Mouse (Mus musculus) heart, embryonic 13.5 days (tissue): ENCODE results near the gene Ccdc12. TPM values are rescaled to one million over a fixed set of nuclear protein-coding genes. Genes with fewer than 3 reads are reported as not detected.

Source experiments
- ATAC-seq: fragments of 200-750 bp; cut with Nextera tagmentation; 2 replicates; pipeline ENCODE4 v1.8.0; 2017; ENCODE audit warnings: moderate TSS enrichment; ENCODE audit not compliant: insufficient number of reproducible peaks, low FRiP score, low TSS enrichment; ENCODE audit errors: extremely low read depth
- H3K27ac ChIP-seq: fragments of 300-500 bp; sonication (generic); replicated peaks from 2 replicates; pipeline ENCODE4 v1.5.1; 2015; ENCODE audit warnings: moderate library complexity, mild to moderate bottlenecking, inconsistent platforms
- H3K27me3 ChIP-seq: fragments of 300-500 bp; sonication (generic); replicated peaks from 2 replicates; pipeline ENCODE4 v1.6.1; 2015; ENCODE audit warnings: mild to moderate bottlenecking, inconsistent platforms
- H3K36me3 ChIP-seq: fragments of 300-500 bp; sonication (generic); 2 replicates; pipeline ENCODE4 v1.6.1; 2015; ENCODE audit warnings: mild to moderate bottlenecking, inconsistent platforms
- H3K4me1 ChIP-seq: fragments of 300-500 bp; sonication (generic); 2 replicates; pipeline ENCODE4 v1.6.1; 2015; ENCODE audit warnings: inconsistent platforms
- H3K4me2 ChIP-seq: fragments of 300-500 bp; sonication (generic); 2 replicates; pipeline ENCODE4 v1.6.1; 2015; ENCODE audit warnings: inconsistent platforms, mild to moderate bottlenecking, moderate library complexity
- H3K4me3 ChIP-seq: fragments of 300-500 bp; sonication (generic); 2 replicates; pipeline ENCODE4 v1.5.1; 2015; ENCODE audit warnings: moderate library complexity, mild to moderate bottlenecking, inconsistent platforms
- H3K9ac ChIP-seq: fragments of 300-500 bp; sonication (generic); 2 replicates; pipeline ENCODE4 v1.6.1; 2015; ENCODE audit warnings: inconsistent platforms, mild to moderate bottlenecking, moderate library complexity
- H3K9me3 ChIP-seq: fragments of 300-500 bp; sonication (generic); 2 replicates; pipeline ENCODE4 v1.6.1; 2016; ENCODE audit warnings: inconsistent platforms
- WGBS: fragments of 180-500 bp; shearing (Covaris S2); methylation state at CpG from one replicate; pipeline ENCODE4 v1.1.7; 2015; ENCODE audit warnings: mixed read lengths; 5-methylcytosine and 5-hydroxymethylcytosine counted together
- polyA plus RNA-seq: library from polyadenylated mRNA; unstranded; fragments of >200 nt; fragmentation: Nextera tagmentation; extraction: Ambion mirVana; gene quantifications from 2 replicates; pipeline ENCODE4 v1.2.1, GENCODE M21; 2015

Gene Ccdc12
- polyA plus RNA-seq, 1 experiment from 2014 or later, result 119 TPM

- no peak overlapping the region for H3K4me2 ChIP-seq
- peaks cover 62% of the 10 kb centered on the region for H3K36me3 ChIP-seq
- ATAC-seq, result no peak
- no peak overlapping the region for H3K4me3 ChIP-seq
- H3K4me1 ChIP-seq, result peaks cover 10% of the 10 kb centered on the region
- WGBS, result 96% methylated on average over 1 of the region's 1 CpGs
- no peak overlapping the region for H3K27ac ChIP-seq
- H3K27me3 ChIP-seq, result no peaks in the 10 kb centered on the region
- H3K9me3 ChIP-seq, result no peaks in the 10 kb centered on the region
- H3K9ac ChIP-seq, result no peak overlapping the region
Measured at GRCm38 (mm10) chr9:110711532-110711931, 55.2 kb downstream of the Ccdc12 start.

DNA sequence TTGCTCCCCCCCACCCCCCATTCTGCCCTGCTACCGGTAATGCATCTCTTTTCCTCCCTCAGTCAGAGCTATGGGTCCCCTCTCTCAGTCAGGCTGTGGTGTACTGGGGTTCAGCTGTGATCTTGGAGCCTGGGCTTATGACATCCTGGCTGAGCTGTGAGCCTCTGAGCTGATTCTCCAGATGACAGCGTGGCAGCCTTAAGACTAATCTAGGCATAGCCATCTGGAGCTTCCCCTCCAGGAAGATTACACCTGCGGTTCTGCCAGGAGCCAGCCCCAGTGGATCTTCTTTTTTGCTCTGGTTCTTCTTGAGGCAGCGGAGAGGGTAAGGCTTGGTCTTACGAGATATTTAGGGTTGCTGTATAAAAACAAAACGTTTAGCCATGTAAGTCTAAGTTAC is 55.7 kb downstream of the Ccdc12 start:
- ATAC-seq, result no peak
- Histone ChIP-seq H3K4me3 (no peak overlapping the region), H3K27ac (no peak overlapping the region), H3K4me1 (peaks cover 10% of the 10 kb centered on the region), H3K9ac (no peak overlapping the region), H3K4me2 (no peak overlapping the region), H3K36me3 (peaks cover 60% of the 10 kb centered on the region), H3K27me3 (no peaks in the 10 kb centered on the region), H3K9me3 (no peaks in the 10 kb centered on the region)
- 92% methylated on average over 6 of the region's 6 CpGs for WGBS

DNA sequence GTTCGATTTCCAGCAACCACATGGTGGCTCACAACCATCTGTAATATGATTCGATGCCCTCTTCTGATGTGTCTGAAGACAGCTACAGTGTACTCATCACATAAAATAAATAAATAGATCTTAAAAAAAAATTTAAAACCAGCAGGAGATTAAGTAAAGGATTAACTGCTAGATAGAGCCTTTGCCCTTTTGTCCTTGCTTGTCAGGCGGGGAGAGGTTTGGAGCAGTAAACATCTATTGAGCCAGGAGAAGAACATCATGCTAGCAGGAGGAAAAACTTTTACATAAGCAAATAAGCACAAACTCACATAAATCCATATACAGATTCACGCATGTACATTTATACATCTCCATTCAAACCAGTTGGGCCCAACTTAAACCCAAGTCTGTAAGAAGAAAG is 56.2 kb downstream of the Ccdc12 start:
- Histone ChIP-seq H3K9ac (no peak overlapping the region), H3K27ac (no peak overlapping the region), H3K27me3 (no peaks in the 10 kb centered on the region), H3K4me2 (no peak overlapping the region), H3K9me3 (no peaks in the 10 kb centered on the region), H3K4me1 (peaks cover 10% of the 10 kb centered on the region), H3K36me3 (peaks cover 60% of the 10 kb centered on the region), H3K4me3 (no peak overlapping the region)
- ATAC-seq, result no peak
- 89% methylated on average over 4 of the region's 4 CpGs for WGBS

DNA sequence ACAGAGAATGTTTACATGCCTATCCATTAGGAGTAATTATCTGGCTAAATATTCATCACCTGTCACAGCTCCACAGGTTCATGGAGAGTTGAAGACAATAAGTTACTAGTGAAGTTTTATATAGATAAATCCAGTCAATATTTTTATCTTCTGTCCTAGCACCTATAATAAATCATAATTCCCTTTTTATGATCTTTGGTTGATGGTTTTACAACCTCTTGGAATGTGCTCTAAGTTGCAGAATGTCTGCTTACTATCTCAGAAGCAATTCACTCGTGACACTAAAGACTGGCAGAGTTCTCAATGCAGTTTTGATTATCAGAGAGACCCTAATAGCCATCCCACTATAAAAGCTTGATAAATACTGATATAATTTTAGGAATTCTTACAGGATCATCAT is 57.1 kb downstream of the Ccdc12 start:
- ATAC-seq, result no peak
- H3K9me3 ChIP-seq, result no peaks in the 10 kb centered on the region
- H3K4me2 ChIP-seq, result no peak overlapping the region
- no peak overlapping the region for H3K9ac ChIP-seq
- H3K4me1 ChIP-seq, result peaks cover 10% of the 10 kb centered on the region
- 61% methylated on average over 1 of the region's 1 CpGs for WGBS
- H3K36me3 ChIP-seq, result peaks cover 56% of the 10 kb centered on the region
- H3K27ac ChIP-seq, result no peak overlapping the region
- H3K4me3 ChIP-seq, result no peak overlapping the region
- H3K27me3 ChIP-seq, result no peaks in the 10 kb centered on the region

GRCm38 (mm10) chr9:110715426-110715825 is 59.1 kb downstream of the Ccdc12 start:
- Histone ChIP-seq H3K27me3 (no peaks in the 10 kb centered on the region), H3K27ac (no peak overlapping the region), H3K9me3 (no peaks in the 10 kb centered on the region), H3K4me3 (no peak overlapping the region), H3K36me3 (peaks cover 52% of the 10 kb centered on the region), H3K9ac (no peak overlapping the region), H3K4me2 (no peak overlapping the region), H3K4me1 (peaks cover 4% of the 10 kb centered on the region; the same call in 1 of the 2 replicates)
- no peak for ATAC-seq
- WGBS, result 61% methylated on average over 1 of the region's 1 CpGs

DNA sequence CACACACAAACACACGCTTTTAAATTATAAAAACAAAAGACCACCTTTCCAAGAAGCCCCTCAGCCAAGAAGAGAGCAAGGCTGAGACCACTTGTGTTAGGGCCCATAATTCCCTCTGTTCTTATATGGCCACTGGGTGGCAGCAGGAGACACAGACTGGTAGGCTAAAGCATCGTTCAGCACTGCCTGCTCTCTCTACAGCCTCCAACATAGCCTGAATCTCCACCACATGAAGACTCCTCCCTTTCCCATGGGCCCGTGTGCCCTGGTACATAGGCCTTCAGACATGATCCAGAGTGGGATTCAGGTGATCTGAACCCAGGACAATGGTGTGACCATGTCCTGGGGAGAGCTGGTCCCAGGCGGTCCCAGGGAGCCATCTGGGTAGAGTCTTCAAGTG is 60.5 kb downstream of the Ccdc12 start:
- H3K9ac ChIP-seq, result no peak overlapping the region
- ATAC-seq, result no peak; the same call in 1 of the 2 replicates

DNA sequence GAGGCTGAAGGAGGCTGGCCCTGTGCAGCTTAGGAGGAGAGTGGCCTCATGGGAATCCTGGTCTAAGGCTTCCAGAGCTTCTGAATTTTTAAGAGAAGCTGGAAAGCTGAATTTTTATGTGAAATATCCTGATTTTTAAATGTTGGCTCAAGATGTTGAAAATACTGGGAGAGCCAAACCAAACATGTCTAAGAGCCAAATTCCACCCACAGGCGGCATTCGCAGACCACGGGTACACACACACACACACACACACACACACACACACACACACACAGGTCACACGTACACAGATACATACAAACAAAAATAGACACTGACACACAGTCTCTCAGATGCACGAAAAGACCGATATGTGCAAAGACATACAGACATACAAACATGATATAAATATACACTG is 61.8 kb downstream of the Ccdc12 start:
- Histone ChIP-seq H3K9ac (no peak overlapping the region), H3K4me2 (no peak overlapping the region), H3K4me1 (peaks cover 4% of the 10 kb centered on the region; the same call in 1 of the 2 replicates), H3K4me3 (no peak overlapping the region), H3K9me3 (no peaks in the 10 kb centered on the region), H3K27me3 (no peaks in the 10 kb centered on the region), H3K27ac (no peak overlapping the region), H3K36me3 (peaks cover 46% of the 10 kb centered on the region)
- 91% methylated on average over 6 of the region's 6 CpGs for WGBS
- ATAC-seq, result no peak

More for the DNA sequence above, 60.5 kb downstream of the Ccdc12 start:
- peaks cover 47% of the 10 kb centered on the region for H3K36me3 ChIP-seq
- 23% methylated on average over 4 of the region's 4 CpGs for WGBS
- H3K27ac ChIP-seq, result no peak overlapping the region
- H3K4me3 ChIP-seq, result no peak overlapping the region
- no peaks in the 10 kb centered on the region for H3K27me3 ChIP-seq
- H3K4me2 ChIP-seq, result no peak overlapping the region
- no peaks in the 10 kb centered on the region for H3K9me3 ChIP-seq
- peaks cover 4% of the 10 kb centered on the region; the same call in 1 of the 2 replicates for H3K4me1 ChIP-seq

DNA sequence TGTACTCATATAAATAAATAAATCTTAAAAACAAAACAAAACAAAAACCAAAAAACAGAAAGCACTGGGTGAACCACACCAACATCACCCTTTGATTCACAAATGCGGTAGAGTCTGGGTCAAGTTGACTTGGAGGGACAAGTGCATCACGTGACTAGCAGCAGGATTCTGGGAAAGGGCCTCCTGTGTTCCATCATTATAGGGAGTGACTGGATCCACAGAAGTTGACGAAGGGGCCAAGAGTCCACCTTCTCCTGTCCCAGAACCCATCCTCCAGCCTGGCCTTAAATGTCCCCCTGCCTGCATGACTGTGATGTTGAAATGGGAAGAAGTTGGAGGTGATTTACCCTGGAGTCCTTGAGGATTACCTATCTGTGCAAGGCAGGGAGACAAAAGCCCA is 62.5 kb downstream of the Ccdc12 start:
- Histone ChIP-seq H3K36me3 (peaks cover 46% of the 10 kb centered on the region), H3K4me1 (peaks cover 4% of the 10 kb centered on the region; the same call in 1 of the 2 replicates)
- WGBS, result 69% methylated on average over 3 of the region's 3 CpGs

GRCm38 (mm10) chr9:110719977-110720376 is 63.7 kb downstream of the Ccdc12 start:
- Histone ChIP-seq H3K36me3 (peaks cover 46% of the 10 kb centered on the region), H3K4me1 (peaks cover 4% of the 10 kb centered on the region; the same call in 1 of the 2 replicates), H3K27me3 (no peaks in the 10 kb centered on the region), H3K4me2 (no peak overlapping the region), H3K27ac (no peak overlapping the region), H3K9me3 (no peaks in the 10 kb centered on the region), H3K4me3 (no peak overlapping the region), H3K9ac (peak overlapping the region; percentile 44)
- 64% methylated on average over 5 of the region's 5 CpGs for WGBS
- no peak for ATAC-seq

More for the DNA sequence above, 62.5 kb downstream of the Ccdc12 start:
- Histone ChIP-seq H3K4me3 (no peak overlapping the region), H3K27me3 (no peaks in the 10 kb centered on the region), H3K9me3 (no peaks in the 10 kb centered on the region), H3K9ac (no peak overlapping the region), H3K27ac (no peak overlapping the region), H3K4me2 (no peak overlapping the region)
- ATAC-seq, result no peak

DNA sequence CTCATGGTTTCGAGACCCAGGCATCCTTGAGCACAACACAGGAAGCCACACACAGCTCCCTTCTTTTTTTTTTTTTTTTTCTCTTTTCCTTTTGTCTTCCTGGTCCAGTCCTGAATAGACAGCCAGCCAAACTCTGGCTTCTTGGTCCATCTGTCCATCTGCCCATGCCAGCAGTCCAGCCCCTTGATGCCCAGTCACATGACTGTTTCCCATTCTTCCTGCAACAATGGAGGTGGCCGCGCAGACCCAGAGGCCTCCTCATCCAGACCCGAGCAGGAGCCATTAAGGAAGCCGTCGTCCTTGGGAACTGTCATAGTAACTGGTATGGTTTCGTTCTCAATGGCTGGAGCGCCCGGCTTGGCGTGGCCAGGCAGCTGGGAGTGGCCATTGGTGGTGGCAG is 65.8 kb downstream of the Ccdc12 start:
- Histone ChIP-seq H3K4me2 (no peak overlapping the region), H3K27ac (no peak overlapping the region), H3K9ac (no peak overlapping the region), H3K4me3 (no peak overlapping the region), H3K27me3 (peaks cover 4% of the 10 kb centered on the region; the same call in 1 of the 2 replicates), H3K36me3 (peaks cover 56% of the 10 kb centered on the region), H3K4me1 (peaks cover 22% of the 10 kb centered on the region), H3K9me3 (no peaks in the 10 kb centered on the region)
- 89% methylated on average over 10 of the region's 10 CpGs for WGBS
- no peak for ATAC-seq

- Histone ChIP-seq H3K9me3 (no peaks in the 10 kb centered on the region), H3K27ac (0 out of 2 replicates have a peak overlapping the region, but pooled peaks have one; percentile 5), H3K4me1 (peaks cover 27% of the 10 kb centered on the region), H3K4me2 (no peak overlapping the region), H3K36me3 (peaks cover 83% of the 10 kb centered on the region), H3K4me3 (no peak overlapping the region), H3K9ac (peak overlapping the region; percentile 45; the same call in 1 of the 2 replicates), H3K27me3 (peaks cover 16% of the 10 kb centered on the region)
- 26% methylated on average over 9 of the region's 9 CpGs for WGBS
- no peak for ATAC-seq
Measured at GRCm38 (mm10) chr9:110725721-110726135, 69.4 kb downstream of the Ccdc12 start.

DNA sequence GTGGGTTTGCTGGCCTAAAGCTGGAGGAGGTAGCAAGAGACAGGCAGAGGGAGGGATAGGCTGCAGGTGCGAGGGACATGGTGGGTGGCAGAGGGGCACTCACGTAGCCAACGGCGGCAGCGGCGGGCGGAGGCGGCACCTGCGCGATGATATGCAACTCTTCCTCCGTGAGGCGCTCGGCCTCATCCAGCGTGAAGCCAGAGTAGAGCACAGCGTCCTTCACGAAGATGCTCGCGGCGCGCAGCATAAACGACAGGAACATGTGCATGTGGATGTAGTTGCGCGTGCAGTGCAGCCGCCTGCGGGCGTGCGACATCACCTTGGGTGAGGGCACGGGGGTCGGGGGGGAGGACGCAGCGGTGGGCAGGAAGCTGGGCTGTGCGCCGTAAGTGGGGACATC is 70.6 kb downstream of the Ccdc12 start:
- no peak for ATAC-seq
- Histone ChIP-seq H3K9ac (no peak overlapping the region), H3K4me3 (no peak overlapping the region), H3K36me3 (peaks cover 73% of the 10 kb centered on the region), H3K4me2 (no peak overlapping the region), H3K9me3 (no peaks in the 10 kb centered on the region), H3K27me3 (peaks cover 16% of the 10 kb centered on the region), H3K27ac (no peak overlapping the region), H3K4me1 (peaks cover 38% of the 10 kb centered on the region)
- 52% methylated on average over 30 of the region's 33 CpGs for WGBS
